Mouse (Mus musculus): ENCODE measurements around the gene Flvcr1.

GRCm38 (mm10) chr1:190979100-190979563 lies 46.8 kb downstream of the Flvcr1 start, which contains the start of gene Vash2:
- TF ChIP-seq CTCF (IDR thresholded peaks at IDR 0.05; ENCODE audit: control insufficient read depth, insufficient read depth, low read length) (no peak), POLR2A (IDR thresholded peaks at IDR 0.05; ENCODE audit: borderline replicate concordance, control insufficient read depth, low read depth, low read length) (no peak)

Data from bone marrow, adult 2 months (tissue).